Mouse (Mus musculus): ENCODE data around the gene C4bp. TPM values are rescaled to one million over a fixed set of nuclear protein-coding genes. Genes with fewer than 3 reads are reported as not detected.

C4bp gene
- total and polyA plus RNA-seq, 3 experiments = not detected

GRCm38 (mm10) chr1:130699937-130700633, 38.7 kb upstream of the C4bp start:
- Histone ChIP-seq H3K9me3 (replicated peaks; ENCODE audit: insufficient read depth, low read length) (no peaks in the 10 kb centered on the region), H3K79me2 (ENCODE audit: control insufficient read depth, insufficient read depth, low read length, poor library complexity) (no peaks in the 10 kb centered on the region), H3K27me3 (ENCODE audit: control insufficient read depth in 1 of 2, insufficient read depth in 2 of 2, low read length in 2 of 2) (no peaks in the 10 kb centered on the region), H3K4me3 (ENCODE audit: control insufficient read depth in 1 of 2, insufficient read depth in 1 of 2, low read depth in 2 of 2, low read length in 2 of 2) (no peak overlapping the region), H3K36me3 (ENCODE audit: control insufficient read depth in 1 of 2, insufficient read depth in 2 of 2, low read length in 2 of 2) (peaks cover 0 to 6% of the 10 kb centered on the region in 2 experiments; a peak in 2 of 4 replicates), H3K4me1 (ENCODE audit: control insufficient read depth in 1 of 2, insufficient read depth in 2 of 2, low read length in 2 of 2) (peaks cover 0 to 3% of the 10 kb centered on the region in 2 experiments; a peak in 1 of 4 replicates), H3K9ac (ENCODE audit: control insufficient read depth, low read depth, low read length, poor library complexity, severe bottlenecking) (no peak overlapping the region), H3K27ac (ENCODE audit: control insufficient read depth, low read depth, low read length) (no peak overlapping the region)
- no peak for DNase-seq (ENCODE audit: low read depth, low spot score)
- TF ChIP-seq RAD21 (IDR thresholded peaks at IDR 0.05; ENCODE audit: low read depth, low read length) (no peak), MAX (IDR thresholded peaks at IDR 0.05; ENCODE audit: low read length) (no peak), POLR2A (IDR thresholded peaks at IDR 0.05; ENCODE audit: control insufficient read depth in 1 of 2, insufficient read depth in 1 of 2, low read depth in 1 of 2, low read length in 2 of 2, poor library complexity in 1 of 2) (no peak), KAT2A (conservative IDR thresholded peaks at IDR 0.05; ENCODE audit: low read depth, low read length) (no peak), UBTF (IDR thresholded peaks at IDR 0.05; ENCODE audit: borderline replicate concordance, insufficient read depth, low read depth, low read length) (no peak), JUND (IDR thresholded peaks at IDR 0.05; ENCODE audit: low read depth, low read length) (no peak), ELF1 (IDR thresholded peaks at IDR 0.05; ENCODE audit: low read depth, low read length) (no peak), GATA1 (IDR thresholded peaks at IDR 0.05; ENCODE audit: low read depth, low read length) (no peak), BHLHE40 (IDR thresholded peaks at IDR 0.05; ENCODE audit: borderline replicate concordance, low read depth, low read length) (no peak), ETS1 (IDR thresholded peaks at IDR 0.05; ENCODE audit: low read depth, low read length) (no peak), MAZ (IDR thresholded peaks at IDR 0.05; ENCODE audit: low read depth, low read length) (no peak), CTCF (IDR thresholded peaks at IDR 0.05 in 2 of 3, conservative IDR thresholded peaks at IDR 0.05 in 1 of 3; ENCODE audit: control insufficient read depth in 1 of 3, insufficient read depth in 1 of 3, low read depth in 2 of 3, low read length in 3 of 3, poor library complexity in 1 of 3, severe bottlenecking in 1 of 3) (no peak), ZMIZ1 (IDR thresholded peaks at IDR 0.05; ENCODE audit: low read depth, low read length) (no peak), RCOR1 (IDR thresholded peaks at IDR 0.05; ENCODE audit: low read depth, low read length) (no peak), POLR2AphosphoS5 (IDR thresholded peaks at IDR 0.05; ENCODE audit: borderline replicate concordance, low read depth, low read length) (no peak), ZC3H11A (IDR thresholded peaks at IDR 0.05; ENCODE audit: low read depth, low read length) (no peak), MEF2A (IDR thresholded peaks at IDR 0.05; ENCODE audit: extremely low read depth, insufficient replicate concordance, low read depth, low read length, poor library complexity, severe bottlenecking) (no peak), HCFC1 (IDR thresholded peaks at IDR 0.05; ENCODE audit: low read depth, low read length) (no peak), USF1 (IDR thresholded peaks at IDR 0.05; ENCODE audit: low read depth, low read length) (no peak), E2F4 (IDR thresholded peaks at IDR 0.05; ENCODE audit: borderline replicate concordance, low read depth, low read length) (no peak)
